Mouse (Mus musculus): Measurements from ENCODE around the gene Erf.

Gene Erf

DNA sequence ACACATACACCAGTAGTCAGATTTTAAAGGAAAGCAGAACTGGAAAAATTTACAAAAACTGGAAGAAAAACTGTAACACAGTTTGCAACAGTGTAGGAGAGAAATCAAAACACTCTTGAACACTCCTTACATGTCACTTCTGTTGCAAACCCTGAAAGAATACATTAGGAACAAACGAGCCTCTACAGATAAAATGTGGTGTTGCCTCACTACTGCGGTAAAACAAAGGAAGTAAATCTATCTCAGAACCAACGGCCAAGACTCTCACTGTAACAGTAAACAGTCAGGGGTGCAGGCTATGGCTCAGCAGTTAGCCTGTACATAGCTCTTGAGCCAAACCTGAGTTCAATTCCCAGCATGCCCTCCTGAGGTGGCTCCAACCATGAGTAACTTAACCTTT is 37.5 kb downstream of the Erf start:
- DNase-seq (ENCODE audit: extremely low spot score, low read depth, low spot score) = no peak

DNA sequence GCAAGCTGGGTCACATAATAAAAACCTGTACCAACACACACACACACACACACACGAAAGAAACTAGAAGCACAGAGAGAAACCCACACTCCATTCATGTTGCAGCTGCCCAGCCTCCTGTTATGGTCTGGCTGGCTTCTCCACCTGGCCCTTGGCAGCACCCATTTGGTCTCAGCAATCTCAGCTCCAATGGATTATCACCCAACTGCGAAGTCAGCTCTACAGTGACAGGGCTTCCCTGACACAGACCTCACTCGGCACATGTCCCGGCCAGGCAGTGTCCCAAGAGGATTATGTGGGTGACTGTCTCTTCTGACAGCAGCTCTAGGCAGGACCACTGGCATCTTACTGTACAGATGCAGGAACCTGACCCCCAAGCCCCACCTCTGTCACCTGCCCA is 40.1 kb downstream of the Erf start:
- DNase-seq (ENCODE audit: extremely low spot score, low read depth, low spot score) = no peak

DNA sequence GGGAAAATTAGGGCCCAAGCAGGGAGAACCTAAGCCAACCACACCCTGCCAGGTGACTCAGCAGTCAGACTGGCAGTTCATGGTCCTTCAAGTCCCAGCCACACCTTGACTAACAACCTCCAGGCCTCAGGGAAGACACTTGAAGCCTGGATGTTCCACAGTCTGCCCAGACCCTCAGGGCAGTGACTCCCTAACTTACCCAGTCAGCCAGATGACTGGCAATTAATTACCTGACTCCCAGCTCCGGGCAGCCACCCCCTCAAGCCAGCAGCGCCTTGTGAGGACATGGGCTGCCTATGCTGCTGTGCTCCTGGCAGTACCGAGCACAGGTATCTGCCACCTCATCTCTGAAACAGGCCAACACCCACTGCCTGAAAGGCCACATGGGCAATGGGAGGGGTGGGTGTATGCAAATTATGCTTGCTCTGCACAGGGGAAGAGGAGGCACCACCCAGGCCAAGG is 41.4 kb downstream of the Erf start:
- no peak for DNase-seq (ENCODE audit: extremely low spot score, low read depth, low spot score)

DNA sequence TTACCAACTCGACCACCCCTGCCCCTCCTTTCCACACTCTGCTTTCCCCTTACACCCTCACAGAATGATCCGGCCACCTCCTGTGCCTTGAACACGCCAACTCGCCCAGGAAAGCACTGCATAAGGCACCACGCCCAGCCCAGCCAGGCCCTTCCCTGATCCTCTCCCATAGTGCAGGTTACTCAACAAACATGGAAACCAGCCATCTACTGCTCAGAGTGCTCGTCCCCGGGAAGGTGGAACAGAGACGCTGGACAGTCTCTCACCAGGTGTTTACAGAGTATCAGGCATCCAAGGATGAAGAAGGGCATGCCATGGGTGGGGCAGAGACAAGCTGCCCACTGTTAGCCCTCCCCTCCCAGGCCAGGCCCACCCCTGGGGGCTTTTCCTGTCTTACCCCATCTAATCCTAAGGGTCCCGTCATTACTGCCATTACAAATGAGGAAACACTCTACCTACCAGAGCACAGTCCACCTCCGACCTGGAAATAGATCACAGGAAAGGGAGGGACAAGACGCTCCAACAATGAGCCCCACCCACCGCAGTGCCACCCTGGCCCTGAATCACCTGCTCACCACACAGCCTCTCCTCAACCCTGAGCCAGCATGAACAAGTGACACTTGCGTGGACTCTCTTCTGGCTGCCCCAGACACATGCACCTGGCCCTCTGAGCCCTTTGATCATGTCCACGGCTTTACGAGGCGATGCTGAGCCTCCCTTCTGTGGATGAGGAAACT is 44.3 kb downstream of the Erf start:
- DNase-seq (ENCODE audit: extremely low spot score, low read depth, low spot score) = no peak

DNA sequence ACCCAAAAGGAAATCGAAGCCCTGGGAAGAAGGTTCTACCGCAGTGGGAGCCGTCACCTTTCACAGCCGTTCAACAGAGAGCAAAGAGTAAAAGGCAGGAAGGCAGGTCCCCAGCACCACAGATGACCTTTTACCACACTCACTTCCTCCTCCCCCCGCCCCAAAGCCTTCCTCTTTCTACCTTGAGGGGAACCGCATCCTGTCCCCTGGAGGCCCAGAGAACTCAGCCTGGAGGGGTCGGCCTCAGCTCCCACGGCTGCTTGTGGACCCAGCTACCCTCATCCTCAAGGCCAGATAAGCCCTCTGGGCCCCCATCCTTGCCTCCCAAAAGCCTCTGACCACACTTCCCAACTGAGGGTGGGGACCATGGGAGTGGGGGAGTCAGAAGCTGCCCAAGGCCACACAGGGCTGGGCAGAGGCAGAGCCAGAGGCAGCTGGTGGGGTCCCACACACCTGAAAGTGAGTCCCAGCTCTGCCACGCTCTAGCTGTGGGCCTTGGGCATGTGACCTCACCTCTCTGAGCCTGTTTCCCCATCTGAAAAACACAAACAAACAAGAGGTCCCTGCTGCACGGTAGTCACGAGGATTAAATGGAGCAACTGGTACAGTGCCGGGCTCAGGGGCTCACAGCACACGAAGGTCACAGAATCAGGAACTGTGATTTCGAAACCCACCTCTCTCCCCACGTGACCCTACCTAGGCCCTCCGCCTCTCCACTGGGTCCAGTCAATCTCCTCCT is 45.0 kb downstream of the Erf start:
- no peak for DNase-seq (ENCODE audit: extremely low spot score, low read depth, low spot score)

- no peak for DNase-seq (ENCODE audit: extremely low spot score, low read depth, low spot score)
Measured at GRCm38 (mm10) chr7:25203624-25204023, 46.9 kb downstream of the Erf start.

GRCm38 (mm10) chr7:25197384-25198018 is 53.1 kb downstream of the Erf start:
- no peak for DNase-seq (ENCODE audit: extremely low spot score, low read depth, low spot score)

DNA sequence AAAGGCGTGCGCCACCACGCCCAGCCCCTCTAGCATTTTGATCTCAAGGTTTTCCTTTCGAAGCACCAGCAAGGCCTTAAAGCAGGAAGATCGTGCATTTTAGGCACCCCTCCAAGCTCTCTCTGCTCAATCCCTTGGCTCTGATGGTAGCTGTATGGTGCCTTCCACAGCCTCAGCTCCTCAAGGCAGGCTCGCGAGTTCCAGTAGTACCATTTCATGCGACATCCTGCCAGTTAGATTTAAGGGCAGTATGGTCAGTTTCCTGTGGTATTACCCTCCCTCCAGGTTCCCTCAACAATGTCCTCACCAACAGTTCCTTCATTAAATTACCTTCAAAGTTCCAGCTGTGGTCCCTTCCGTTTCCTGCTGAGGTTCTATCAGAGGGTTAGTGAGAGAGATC is 54.5 kb downstream of the Erf start:
- DNase-seq (ENCODE audit: extremely low spot score, low read depth, low spot score) = no peak

- no peak for DNase-seq (ENCODE audit: extremely low spot score, low read depth, low spot score)
Measured at GRCm38 (mm10) chr7:25195148-25195547, 55.4 kb downstream of the Erf start.
